Mouse (Mus musculus): ENCODE measurements at regions not wholly inside any gene's neighbourhood (a gene's known extent, or its start where the extent isn't known, plus 50 kb on each side); places are given as distances from the start of the nearest gene placed in this dataset.
A peak's percentile ranks its signal among the peaks of the same experiment; 100 is the strongest.

DNA sequence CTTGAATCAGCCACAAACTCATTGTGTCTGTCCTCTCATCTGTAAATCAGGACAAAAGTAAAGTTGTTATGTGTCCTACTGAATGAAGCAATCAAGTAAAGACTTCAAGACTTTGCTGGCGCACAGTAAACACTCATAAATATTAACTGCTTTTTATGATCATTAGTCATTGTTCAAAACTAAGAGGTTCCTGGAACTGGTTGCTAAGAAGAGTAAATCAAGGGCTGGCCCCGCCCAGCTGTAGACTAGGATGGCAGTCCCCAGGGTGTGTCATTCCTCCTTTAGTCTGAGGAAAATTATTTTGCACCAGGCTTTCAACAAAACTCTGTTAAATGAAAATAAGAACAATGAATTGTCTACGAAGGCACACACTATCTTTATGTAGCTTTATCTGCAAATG lies 113.0 kb downstream of the Cog6 start:
- Histone ChIP-seq H3K4me1 (ENCODE audit: control insufficient read depth, low read depth, low read length) (no peaks in the 10 kb centered on the region), H3K36me3 (ENCODE audit: control insufficient read depth, insufficient read depth) (no peaks in the 10 kb centered on the region), H3K27me3 (ENCODE audit: control insufficient read depth, insufficient read depth, low read depth, low read length) (no peaks in the 10 kb centered on the region), H3K27ac (ENCODE audit: low read length) (no peak overlapping the region), H3K9ac (ENCODE audit: low read depth, low read length) (no peak overlapping the region), H3K4me3 (ENCODE audit: low read depth, low read length) (no peak overlapping the region), H3K9me3 (replicated peaks; ENCODE audit: control insufficient read depth, low read length) (no peaks in the 10 kb centered on the region), H3K4me2 (ENCODE audit: low read depth, low read length) (no peak overlapping the region)
- 60% methylated on average over 3 of the region's 3 CpGs for WGBS (ENCODE audit: insufficient replicate concordance)
- ATAC-seq (ENCODE audit: low read depth), result no peak

DNA sequence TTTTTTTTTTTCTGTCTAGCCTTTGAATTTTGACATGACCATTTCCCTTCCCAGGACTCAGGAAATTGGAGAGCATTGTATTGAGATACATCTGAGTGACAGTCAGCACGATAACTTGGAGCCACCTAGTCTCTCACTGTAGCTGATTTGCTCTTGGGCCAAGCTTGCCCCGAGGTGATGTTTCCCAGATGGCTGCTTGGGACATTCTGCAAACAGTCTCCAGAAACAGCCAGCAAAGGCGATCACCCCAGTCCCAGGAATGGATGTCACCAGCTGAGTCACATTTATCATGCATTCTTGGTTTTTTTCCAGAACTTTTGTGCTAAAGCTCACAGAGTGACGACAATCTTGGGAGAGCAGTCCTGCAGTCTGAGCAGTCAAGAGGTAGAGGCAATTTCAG lies 119.4 kb downstream of the Cog6 start:
- Histone ChIP-seq H3K4me1 (ENCODE audit: control insufficient read depth, low read depth, low read length) (no peaks in the 10 kb centered on the region), H3K36me3 (ENCODE audit: control insufficient read depth, insufficient read depth) (no peaks in the 10 kb centered on the region), H3K27me3 (ENCODE audit: control insufficient read depth, insufficient read depth, low read depth, low read length) (no peaks in the 10 kb centered on the region), H3K4me2 (ENCODE audit: low read depth, low read length) (no peak overlapping the region), H3K27ac (ENCODE audit: low read length) (no peak overlapping the region), H3K4me3 (ENCODE audit: low read depth, low read length) (no peak overlapping the region), H3K9ac (ENCODE audit: low read depth, low read length) (no peak overlapping the region), H3K9me3 (replicated peaks; ENCODE audit: control insufficient read depth, low read length) (no peaks in the 10 kb centered on the region)
- ATAC-seq (ENCODE audit: low read depth), result peak; percentile 30; the same call in 1 of the 2 replicates
- 52% methylated on average over 4 of the region's 4 CpGs for WGBS (ENCODE audit: insufficient replicate concordance)

DNA sequence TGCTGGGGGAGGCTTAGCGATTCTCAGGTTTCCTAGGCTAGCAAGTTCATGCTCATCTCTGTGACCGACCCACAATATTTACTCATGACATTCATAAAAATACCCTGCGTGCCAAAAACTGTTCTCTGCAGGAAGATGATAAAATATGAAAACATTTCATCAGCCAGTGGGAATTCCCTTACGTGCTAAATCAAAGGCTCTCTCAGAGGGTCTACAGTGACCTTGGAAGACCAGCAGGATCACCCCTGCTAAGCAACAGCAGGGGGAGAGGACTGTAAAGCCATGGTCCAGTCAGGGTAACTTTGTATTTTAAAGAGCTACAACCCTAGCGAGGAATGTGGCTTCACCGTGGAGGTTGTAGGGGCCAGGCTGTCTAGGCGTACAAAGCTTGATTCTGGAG lies 120.6 kb downstream of the Cog6 start:
- no peaks in the 10 kb centered on the region for H3K9me3 ChIP-seq (replicated peaks; ENCODE audit: control insufficient read depth, low read length)
- no peak overlapping the region for H3K27ac ChIP-seq (ENCODE audit: low read length)
- H3K4me3 ChIP-seq (ENCODE audit: low read depth, low read length), result no peak overlapping the region
- ATAC-seq (ENCODE audit: low read depth), result no peak
- no peaks in the 10 kb centered on the region for H3K4me1 ChIP-seq (ENCODE audit: control insufficient read depth, low read depth, low read length)
- H3K4me2 ChIP-seq (ENCODE audit: low read depth, low read length), result no peak overlapping the region
- 69% methylated on average over 7 of the region's 7 CpGs for WGBS (ENCODE audit: insufficient replicate concordance)
- no peak overlapping the region for H3K9ac ChIP-seq (ENCODE audit: low read depth, low read length)
- H3K36me3 ChIP-seq (ENCODE audit: control insufficient read depth, insufficient read depth), result no peaks in the 10 kb centered on the region
- no peaks in the 10 kb centered on the region for H3K27me3 ChIP-seq (ENCODE audit: control insufficient read depth, insufficient read depth, low read depth, low read length)

DNA sequence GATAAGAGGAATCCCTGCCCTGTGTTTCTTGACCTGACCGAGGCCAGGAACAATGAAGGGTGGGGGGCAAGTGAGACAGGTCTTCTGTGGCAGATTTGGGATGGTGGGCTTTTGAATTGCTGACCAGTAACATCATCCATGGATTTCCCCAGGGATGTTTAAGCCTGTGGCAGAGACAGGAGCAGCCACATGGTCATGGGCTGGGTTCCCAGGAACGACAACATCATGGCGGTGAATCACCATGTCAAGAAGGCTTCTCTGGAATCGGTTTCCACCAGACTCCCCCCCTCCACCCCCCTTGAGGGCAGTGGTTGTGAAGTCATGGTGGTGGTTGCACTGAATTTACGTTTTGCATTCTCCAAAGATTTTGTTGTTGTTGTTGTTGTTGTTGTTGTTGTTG lies 121.3 kb downstream of the Cog6 start:
- no peak overlapping the region for H3K4me2 ChIP-seq (ENCODE audit: low read depth, low read length)
- no peaks in the 10 kb centered on the region for H3K36me3 ChIP-seq (ENCODE audit: control insufficient read depth, insufficient read depth)
- H3K9me3 ChIP-seq (replicated peaks; ENCODE audit: control insufficient read depth, low read length), result no peaks in the 10 kb centered on the region
- H3K27me3 ChIP-seq (ENCODE audit: control insufficient read depth, insufficient read depth, low read depth, low read length), result no peaks in the 10 kb centered on the region
- 72% methylated on average over 5 of the region's 5 CpGs for WGBS (ENCODE audit: insufficient replicate concordance)
- H3K27ac ChIP-seq (ENCODE audit: low read length), result no peak overlapping the region
- ATAC-seq (ENCODE audit: low read depth), result no peak
- no peaks in the 10 kb centered on the region for H3K4me1 ChIP-seq (ENCODE audit: control insufficient read depth, low read depth, low read length)
- no peak overlapping the region for H3K4me3 ChIP-seq (ENCODE audit: low read depth, low read length)
- H3K9ac ChIP-seq (ENCODE audit: low read depth, low read length), result no peak overlapping the region

DNA sequence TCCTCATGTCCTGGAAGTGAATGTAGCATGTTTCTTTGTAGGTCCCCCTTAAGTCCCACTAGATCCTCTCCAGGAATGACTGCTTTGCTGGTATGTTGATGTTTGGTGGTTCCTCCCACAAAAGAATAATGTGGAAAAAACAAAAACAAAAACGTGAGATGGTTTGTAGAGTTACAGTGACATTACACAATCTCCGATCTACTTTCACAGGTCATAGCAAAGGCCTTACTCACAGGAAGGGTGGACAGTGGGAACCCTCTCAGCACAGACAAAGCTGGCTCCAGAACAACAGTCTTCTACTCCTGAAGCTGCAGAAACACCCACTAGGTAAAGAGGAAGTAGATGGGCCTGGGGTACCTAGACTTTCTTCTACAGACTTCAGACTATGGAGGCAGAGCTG lies 122.2 kb downstream of the Cog6 start:
- 46% methylated on average over 2 of the region's 2 CpGs for WGBS (ENCODE audit: insufficient replicate concordance)
- H3K27me3 ChIP-seq (ENCODE audit: control insufficient read depth, insufficient read depth, low read depth, low read length), result no peaks in the 10 kb centered on the region

DNA sequence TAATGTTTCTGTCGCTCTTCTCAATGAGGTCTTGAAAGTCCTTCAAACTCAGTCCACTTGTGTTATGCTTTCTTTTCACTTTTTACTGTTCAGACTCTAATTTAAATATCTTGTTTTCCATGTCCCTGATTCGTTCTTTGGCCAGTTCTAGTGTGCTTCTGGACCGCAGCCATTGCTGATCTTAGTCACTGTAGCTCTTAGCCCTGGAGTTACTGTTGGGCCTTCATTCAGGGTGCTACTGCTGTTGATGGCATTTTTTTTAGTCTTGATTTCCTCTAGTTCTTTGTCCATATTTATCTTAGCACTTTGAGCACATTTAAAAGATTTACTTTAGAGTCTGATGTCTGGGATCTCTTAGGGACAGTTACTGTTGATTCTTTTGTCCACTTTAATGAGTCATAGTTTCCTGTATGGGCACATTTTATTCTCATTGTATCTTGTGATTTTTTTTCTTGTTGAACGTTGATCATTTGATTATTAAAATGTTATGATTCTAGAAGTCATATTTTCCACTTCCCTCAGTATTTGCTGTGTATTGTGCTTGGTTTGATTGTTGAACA lies 127.8 kb downstream of the Cog6 start:
- ATAC-seq (ENCODE audit: low read depth), result no peak
- WGBS (ENCODE audit: insufficient replicate concordance), result 51% methylated on average over 4 of the region's 4 CpGs
- Histone ChIP-seq H3K9ac (ENCODE audit: low read depth, low read length) (no peak overlapping the region), H3K27me3 (ENCODE audit: control insufficient read depth, insufficient read depth, low read depth, low read length) (no peaks in the 10 kb centered on the region), H3K4me2 (ENCODE audit: low read depth, low read length) (no peak overlapping the region), H3K36me3 (ENCODE audit: control insufficient read depth, insufficient read depth) (no peaks in the 10 kb centered on the region), H3K4me3 (ENCODE audit: low read depth, low read length) (no peak overlapping the region), H3K27ac (ENCODE audit: low read length) (no peak overlapping the region), H3K9me3 (replicated peaks; ENCODE audit: control insufficient read depth, low read length) (no peaks in the 10 kb centered on the region), H3K4me1 (ENCODE audit: control insufficient read depth, low read depth, low read length) (no peaks in the 10 kb centered on the region)

More for the DNA sequence above, 122.2 kb downstream of the Cog6 start:
- Histone ChIP-seq H3K4me1 (ENCODE audit: control insufficient read depth, low read depth, low read length) (no peaks in the 10 kb centered on the region), H3K9ac (ENCODE audit: low read depth, low read length) (no peak overlapping the region), H3K4me2 (ENCODE audit: low read depth, low read length) (no peak overlapping the region), H3K9me3 (replicated peaks; ENCODE audit: control insufficient read depth, low read length) (no peaks in the 10 kb centered on the region), H3K4me3 (ENCODE audit: low read depth, low read length) (no peak overlapping the region), H3K36me3 (ENCODE audit: control insufficient read depth, insufficient read depth) (no peaks in the 10 kb centered on the region), H3K27ac (ENCODE audit: low read length) (no peak overlapping the region)
- ATAC-seq (ENCODE audit: low read depth), result no peak

DNA sequence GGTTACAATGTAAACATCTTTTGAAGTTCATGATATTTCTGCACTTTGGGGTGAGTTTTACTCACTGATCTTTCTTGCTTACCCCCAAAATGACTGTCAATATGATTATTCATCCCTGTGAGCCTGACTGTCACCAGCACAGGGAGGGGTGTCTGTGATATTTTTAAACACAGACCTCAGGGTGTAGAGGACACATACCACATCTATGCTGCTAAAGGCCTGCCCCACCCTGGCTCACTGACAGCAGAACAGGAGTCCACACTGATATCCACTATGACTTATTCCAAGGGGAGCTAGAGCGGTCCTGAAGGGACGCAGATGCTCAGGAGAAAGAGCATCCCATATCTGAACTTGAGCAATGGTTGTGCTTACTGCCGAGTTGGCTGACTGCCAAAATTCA lies 135.1 kb downstream of the Cog6 start:
- Histone ChIP-seq H3K4me3 (ENCODE audit: low read depth, low read length) (no peak overlapping the region), H3K9ac (ENCODE audit: low read depth, low read length) (no peak overlapping the region), H3K9me3 (replicated peaks; ENCODE audit: control insufficient read depth, low read length) (no peaks in the 10 kb centered on the region), H3K4me1 (ENCODE audit: control insufficient read depth, low read depth, low read length) (no peaks in the 10 kb centered on the region; the same call in 1 of the 2 replicates), H3K4me2 (ENCODE audit: low read depth, low read length) (no peak overlapping the region), H3K27ac (ENCODE audit: low read length) (no peak overlapping the region), H3K27me3 (ENCODE audit: control insufficient read depth, insufficient read depth, low read depth, low read length) (no peaks in the 10 kb centered on the region), H3K36me3 (ENCODE audit: control insufficient read depth, insufficient read depth) (no peaks in the 10 kb centered on the region)
- ATAC-seq (ENCODE audit: low read depth), result no peak
- WGBS (ENCODE audit: insufficient replicate concordance), result 64% methylated on average over 3 of the region's 3 CpGs

DNA sequence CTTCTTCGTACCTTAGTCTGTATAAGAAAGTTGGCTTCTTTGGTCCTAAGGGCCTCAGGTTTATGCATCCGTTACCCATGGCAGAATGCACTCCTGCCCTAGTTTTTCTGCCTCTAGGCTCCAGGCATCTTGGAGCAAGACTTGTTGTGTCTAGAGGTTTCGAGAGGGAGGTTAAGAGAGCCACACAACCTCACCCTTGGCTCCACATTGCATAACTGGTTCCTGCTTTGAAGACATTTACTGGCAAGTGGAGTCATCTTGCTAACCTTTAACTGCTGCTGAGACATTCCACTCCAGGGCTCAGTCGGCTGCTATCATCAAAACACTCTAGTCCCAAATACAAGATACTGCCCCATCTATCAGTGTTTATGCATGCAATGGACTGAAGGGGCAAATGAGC lies 135.9 kb downstream of the Cog6 start:
- Histone ChIP-seq H3K9ac (ENCODE audit: low read depth, low read length) (no peak overlapping the region), H3K9me3 (replicated peaks; ENCODE audit: control insufficient read depth, low read length) (no peaks in the 10 kb centered on the region), H3K27me3 (ENCODE audit: control insufficient read depth, insufficient read depth, low read depth, low read length) (no peaks in the 10 kb centered on the region), H3K27ac (ENCODE audit: low read length) (no peak overlapping the region), H3K4me2 (ENCODE audit: low read depth, low read length) (no peak overlapping the region), H3K4me3 (ENCODE audit: low read depth, low read length) (no peak overlapping the region), H3K4me1 (ENCODE audit: control insufficient read depth, low read depth, low read length) (no peaks in the 10 kb centered on the region; the same call in 1 of the 2 replicates), H3K36me3 (ENCODE audit: control insufficient read depth, insufficient read depth) (no peaks in the 10 kb centered on the region)
- WGBS (ENCODE audit: insufficient replicate concordance), result 41% methylated on average over 4 of the region's 4 CpGs
- ATAC-seq (ENCODE audit: low read depth), result no peak

DNA sequence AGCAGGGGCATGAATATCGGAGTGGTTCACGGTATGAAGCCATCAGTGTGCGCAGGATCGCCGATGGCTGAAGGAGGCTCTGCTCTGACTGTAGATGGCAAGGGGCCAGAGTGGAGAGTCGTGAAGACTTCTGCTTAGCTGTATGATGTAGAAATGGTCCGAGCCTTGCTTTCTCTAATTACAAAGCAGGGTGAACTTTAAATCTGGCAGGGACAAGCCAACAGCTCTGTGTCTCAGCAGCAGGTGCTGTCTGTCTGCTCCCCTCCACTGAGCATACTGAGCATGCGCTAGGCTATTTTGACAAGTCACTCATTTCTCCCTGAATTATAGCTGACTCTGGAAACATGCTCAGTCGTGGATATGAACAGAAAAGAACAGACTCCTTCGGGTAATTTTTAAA lies 137.3 kb downstream of the Cog6 start:
- Histone ChIP-seq H3K4me1 (ENCODE audit: control insufficient read depth, low read depth, low read length) (no peaks in the 10 kb centered on the region; the same call in 1 of the 2 replicates), H3K9me3 (replicated peaks; ENCODE audit: control insufficient read depth, low read length) (no peaks in the 10 kb centered on the region), H3K27me3 (ENCODE audit: control insufficient read depth, insufficient read depth, low read depth, low read length) (no peaks in the 10 kb centered on the region), H3K4me2 (ENCODE audit: low read depth, low read length) (no peak overlapping the region), H3K36me3 (ENCODE audit: control insufficient read depth, insufficient read depth) (no peaks in the 10 kb centered on the region), H3K4me3 (ENCODE audit: low read depth, low read length) (no peak overlapping the region), H3K9ac (ENCODE audit: low read depth, low read length) (no peak overlapping the region), H3K27ac (ENCODE audit: low read length) (no peak overlapping the region)
- no peak for ATAC-seq (ENCODE audit: low read depth)
- 63% methylated on average over 10 of the region's 10 CpGs for WGBS (ENCODE audit: insufficient replicate concordance)
